Mouse (Mus musculus) neural tube, embryonic 10.5 days (tissue): ENCODE measurements around the gene Zan.

Experiments used
- DNase-seq: peaks from one replicate; pipeline ENCODE4 v3.0.0-alpha.2; 2017; ENCODE audit warnings: low spot score; ENCODE audit errors: extremely low spot score

Gene Zan

GRCm38 (mm10) chr5:137476964-137477363 lies at the start of gene Zan:
Gene Zan (minus strand): TSS chr5:137477064.
- no peak for DNase-seq

GRCm38 (mm10) chr5:137526192-137526936 lies 49.5 kb upstream of the Zan start:
- DNase-seq: no peak

GRCm38 (mm10) chr5:137525511-137525910 lies 48.6 kb upstream of the Zan start:
- no peak for DNase-seq

GRCm38 (mm10) chr5:137524671-137525070 lies 47.8 kb upstream of the Zan start:
- DNase-seq: no peak

GRCm38 (mm10) chr5:137524251-137524515 lies 47.3 kb upstream of the Zan start:
- DNase-seq: no peak

GRCm38 (mm10) chr5:137523396-137524250 lies 46.8 kb upstream of the Zan start:
- DNase-seq: no peak

- DNase-seq: no peak
Measured at GRCm38 (mm10) chr5:137522711-137523110, 45.8 kb upstream of the Zan start.

GRCm38 (mm10) chr5:137521861-137522260 lies 45.0 kb upstream of the Zan start:
- DNase-seq: no peak

- DNase-seq: no peak
Measured at GRCm38 (mm10) chr5:137519691-137520550, 43.1 kb upstream of the Zan start.

GRCm38 (mm10) chr5:137518436-137518835 lies 41.6 kb upstream of the Zan start, which contains the start of gene Gigyf1:
Gene Gigyf1 (plus strand): TSS chr5:137518548.
- DNase-seq: no peak

- DNase-seq: no peak
Measured at GRCm38 (mm10) chr5:137514811-137515210, 37.9 kb upstream of the Zan start.

GRCm38 (mm10) chr5:137513951-137514721 lies 37.3 kb upstream of the Zan start:
- no peak for DNase-seq

GRCm38 (mm10) chr5:137512847-137513794 lies 36.3 kb upstream of the Zan start:
- peak; percentile 55 for DNase-seq

GRCm38 (mm10) chr5:137511706-137512105 lies 34.8 kb upstream of the Zan start:
- DNase-seq: no peak

- peak; percentile 37 for DNase-seq
Measured at GRCm38 (mm10) chr5:137510573-137511390, 33.9 kb upstream of the Zan start.

- peak; percentile 90 for DNase-seq
Measured at GRCm38 (mm10) chr5:137510014-137510501, 33.2 kb upstream of the Zan start.

GRCm38 (mm10) chr5:137504041-137504440 lies 27.2 kb upstream of the Zan start:
- no peak for DNase-seq

GRCm38 (mm10) chr5:137502667-137503110 lies 25.8 kb upstream of the Zan start:
- DNase-seq: no peak
